Mouse (Mus musculus) CH12F3 (cell line): ENCODE results near the gene Cldn16.
"Not testable (repeated sequence)": the region's sequence is repeated elsewhere in the genome, so short reads cannot be mapped to it uniquely, and the experiment has no call there.

ENCODE experiments used
- in situ Hi-C: fragments of 300-500 bp; cut with MboI; formaldehyde crosslinking; loops from 2 replicates; pipeline ENCODE4 v1.14.3; 2020; ENCODE audit warnings: low sequenced_read_pairs

Cldn16 gene

GRCm38 (mm10) chr16:26462835-26463234, at the start of gene Cldn16:
Cldn16 (plus strand) TSS chr16:26463135.
- in situ Hi-C loops, result no loop called here

- in situ Hi-C loops, result no loop called here
Observed at GRCm38 (mm10) chr16:26418616-26419015, 44.3 kb upstream of the Cldn16 start.

- in situ Hi-C loops, result no loop called here
Observed at GRCm38 (mm10) chr16:26422078-26422477, 40.9 kb upstream of the Cldn16 start.

GRCm38 (mm10) chr16:26430246-26430645, 32.7 kb upstream of the Cldn16 start:
- in situ Hi-C loops, result no loop called here

GRCm38 (mm10) chr16:26433486-26433885, 29.4 kb upstream of the Cldn16 start:
- in situ Hi-C loops, result no loop called here

- in situ Hi-C loops, result no loop called here
Observed at GRCm38 (mm10) chr16:26440031-26440430, 22.9 kb upstream of the Cldn16 start.

GRCm38 (mm10) chr16:26441156-26441555, 21.8 kb upstream of the Cldn16 start:
- in situ Hi-C loops, result no loop called here

- in situ Hi-C loops, result no loop called here
Observed at GRCm38 (mm10) chr16:26444843-26445242, 18.1 kb upstream of the Cldn16 start.

GRCm38 (mm10) chr16:26447594-26447993, 15.3 kb upstream of the Cldn16 start:
- in situ Hi-C loops, result no loop called here

GRCm38 (mm10) chr16:26454163-26454562, 8.8 kb upstream of the Cldn16 start:
- in situ Hi-C loops, result no loop called here

- in situ Hi-C loops, result no loop called here
Observed at GRCm38 (mm10) chr16:26456182-26456581, 6.8 kb upstream of the Cldn16 start.

- in situ Hi-C loops, result no loop called here
Observed at GRCm38 (mm10) chr16:26466535-26466934, 3.6 kb downstream of the Cldn16 start.

GRCm38 (mm10) chr16:26471254-26471653, 8.3 kb downstream of the Cldn16 start:
- in situ Hi-C loops, result no loop called here

- in situ Hi-C loops, result no loop called here
Observed at GRCm38 (mm10) chr16:26495721-26496120, 32.8 kb downstream of the Cldn16 start.

GRCm38 (mm10) chr16:26499705-26500104, 36.8 kb downstream of the Cldn16 start:
- in situ Hi-C loops, result not testable (repeated sequence)

GRCm38 (mm10) chr16:26500738-26501137, 37.8 kb downstream of the Cldn16 start:
- in situ Hi-C loops, result no loop called here

GRCm38 (mm10) chr16:26504961-26505360, 42.0 kb downstream of the Cldn16 start:
- in situ Hi-C loops, result no loop called here

GRCm38 (mm10) chr16:26519596-26519995, 56.7 kb downstream of the Cldn16 start:
- in situ Hi-C loops, result no loop called here

- in situ Hi-C loops, result loop anchor here (10.0 kb wide), 1 partner anchor 291 kb away; no protein-coding TSS in a partner anchor
Observed at GRCm38 (mm10) chr16:26525832-26526231, 62.9 kb downstream of the Cldn16 start.

GRCm38 (mm10) chr16:26526669-26527068, 63.7 kb downstream of the Cldn16 start, which contains the start of gene Tmem207:
Tmem207 (minus strand) TSS chr16:26526769.
- in situ Hi-C loops, result loop anchor here (10.0 kb wide), 1 partner anchor 292 kb away; no protein-coding TSS in a partner anchor

GRCm38 (mm10) chr16:26527931-26528666, 65.2 kb downstream of the Cldn16 start:
- in situ Hi-C loops, result loop anchor here (10.0 kb wide), 1 partner anchor 293 kb away; no protein-coding TSS in a partner anchor

- in situ Hi-C loops, result no loop called here
Observed at GRCm38 (mm10) chr16:26530451-26530850, 67.5 kb downstream of the Cldn16 start.

GRCm38 (mm10) chr16:26532287-26532686, 69.4 kb downstream of the Cldn16 start:
- in situ Hi-C loops, result no loop called here
